Comparison of ENCODE assay signal across 12 mouse cellular contexts in genomic region chr16:75291194-75291593, GRCm38 (mm10).
A peak's percentile ranks its signal among the peaks of the same experiment; 100 is the strongest.
DNase-seq lines count a peak whose midpoint lies in the region; ATAC-seq and TF ChIP-seq lines count a peak whose summit lies in the region.
"Had no signal": no experiment of that assay in that cellular context is flagged by ENCODE, and none has a peak within 500 bp of the region (broad histone marks: within the 10 kb centered on the region; RNA-seq: fewer than 3 reads in every experiment).

No protein-coding gene starts in this region.

- H3K27me3 ChIP-seq in intestine, postnatal 0 days (replicated peaks; ENCODE audit: control insufficient read depth, insufficient read depth, low read length) = no peaks in the 10 kb centered on the region
- no peaks in the 10 kb centered on the region for H3K27me3 ChIP-seq in intestine, embryonic 16.5 days (replicated peaks; ENCODE audit: control insufficient read depth, insufficient read depth, low read length)
- no peaks in the 10 kb centered on the region for H3K27me3 ChIP-seq in midbrain, embryonic 11.5 days (ENCODE audit: control insufficient read depth, insufficient read depth, low read length)
- H3K27me3 ChIP-seq in midbrain, embryonic 16.5 days (ENCODE audit: control insufficient read depth, insufficient read depth, low read depth, low read length) = no peaks in the 10 kb centered on the region
- H3K27me3 ChIP-seq in stomach, postnatal 0 days (ENCODE audit: control insufficient read depth, insufficient read depth, low read length) = no peaks in the 10 kb centered on the region
- H3K27me3 ChIP-seq: heart, embryonic 13.5 days had no signal

- no peaks in the 10 kb centered on the region for H3K4me1 ChIP-seq in intestine, postnatal 0 days (replicated peaks; ENCODE audit: control insufficient read depth, insufficient read depth, low read length)
- no peaks in the 10 kb centered on the region for H3K4me1 ChIP-seq in intestine, embryonic 16.5 days (ENCODE audit: control insufficient read depth, insufficient read depth, low read length)
- H3K4me1 ChIP-seq in midbrain, embryonic 11.5 days (ENCODE audit: control insufficient read depth, insufficient read depth, low read length) = no peaks in the 10 kb centered on the region
- no peaks in the 10 kb centered on the region for H3K4me1 ChIP-seq in midbrain, embryonic 16.5 days (ENCODE audit: control insufficient read depth, insufficient read depth, low read length)
- no peaks in the 10 kb centered on the region for H3K4me1 ChIP-seq in stomach, postnatal 0 days (replicated peaks; ENCODE audit: control insufficient read depth, insufficient read depth)
- H3K4me1 ChIP-seq: heart, embryonic 13.5 days had no signal

- no peak overlapping the region for H3K4me3 ChIP-seq in intestine, postnatal 0 days (ENCODE audit: low read depth, low read length)
- H3K4me3 ChIP-seq in intestine, embryonic 16.5 days (ENCODE audit: low read length) = no peak overlapping the region
- H3K4me3 ChIP-seq in midbrain, embryonic 11.5 days (ENCODE audit: low read depth, low read length) = no peak overlapping the region
- no peak overlapping the region for H3K4me3 ChIP-seq in midbrain, embryonic 16.5 days (ENCODE audit: low read depth, low read length)
- H3K4me3 ChIP-seq in stomach, postnatal 0 days (ENCODE audit: low read depth, low read length) = no peak overlapping the region
- H3K4me3 ChIP-seq: heart, embryonic 13.5 days had no signal

- no peaks in the 10 kb centered on the region for H3K36me3 ChIP-seq in intestine, postnatal 0 days (ENCODE audit: control insufficient read depth, insufficient read depth)
- no peaks in the 10 kb centered on the region for H3K36me3 ChIP-seq in intestine, embryonic 16.5 days (ENCODE audit: control insufficient read depth, insufficient read depth, low read length)
- no peaks in the 10 kb centered on the region for H3K36me3 ChIP-seq in midbrain, embryonic 11.5 days (ENCODE audit: control insufficient read depth, insufficient read depth, low read length)
- H3K36me3 ChIP-seq in midbrain, embryonic 16.5 days (ENCODE audit: control insufficient read depth, insufficient read depth, low read length) = no peaks in the 10 kb centered on the region
- no peaks in the 10 kb centered on the region for H3K36me3 ChIP-seq in stomach, postnatal 0 days (ENCODE audit: control insufficient read depth, insufficient read depth, low read length)
- H3K36me3 ChIP-seq: heart, embryonic 13.5 days had no signal

- peak; percentile 62 for TF ChIP-seq CTCF in intestine, postnatal 0 days (IDR thresholded peaks at IDR 0.05; ENCODE audit: low read depth)
- TF ChIP-seq CTCF in stomach, postnatal 0 days (IDR thresholded peaks at IDR 0.05; ENCODE audit: low read depth) = peak; percentile 66

- H3K9ac ChIP-seq in intestine, postnatal 0 days (ENCODE audit: low read depth, low read length) = no peak overlapping the region
- H3K9ac ChIP-seq in intestine, embryonic 16.5 days (ENCODE audit: low read depth, low read length) = no peak overlapping the region
- H3K9ac ChIP-seq in midbrain, embryonic 11.5 days (ENCODE audit: low read length) = no peak overlapping the region
- H3K9ac ChIP-seq in midbrain, embryonic 16.5 days (ENCODE audit: low read depth, low read length) = no peak overlapping the region
- H3K9ac ChIP-seq in stomach, postnatal 0 days (ENCODE audit: low read length) = no peak overlapping the region
- H3K9ac ChIP-seq: heart, embryonic 13.5 days had no signal

- H3K9me3 ChIP-seq in intestine, postnatal 0 days (ENCODE audit: control insufficient read depth) = no peaks in the 10 kb centered on the region
- H3K9me3 ChIP-seq in intestine, embryonic 16.5 days (ENCODE audit: control insufficient read depth, low read length) = no peaks in the 10 kb centered on the region
- no peaks in the 10 kb centered on the region for H3K9me3 ChIP-seq in midbrain, embryonic 11.5 days (ENCODE audit: control insufficient read depth, low read length)
- H3K9me3 ChIP-seq in midbrain, embryonic 16.5 days (replicated peaks; ENCODE audit: control insufficient read depth, low read length, poor library complexity, severe bottlenecking) = no peaks in the 10 kb centered on the region
- H3K9me3 ChIP-seq in stomach, postnatal 0 days (ENCODE audit: control insufficient read depth, low read length) = no peaks in the 10 kb centered on the region
- H3K9me3 ChIP-seq: heart, embryonic 13.5 days had no signal

- 40% methylated on average over 4 of the region's 4 CpGs for WGBS in intestine, postnatal 0 days
- WGBS in intestine, embryonic 16.5 days = 37% methylated on average over 4 of the region's 4 CpGs
- 50% methylated on average over 4 of the region's 4 CpGs for WGBS in midbrain, embryonic 11.5 days
- WGBS in midbrain, embryonic 16.5 days = 45% methylated on average over 4 of the region's 4 CpGs
- WGBS in stomach, postnatal 0 days = 32% methylated on average over 4 of the region's 4 CpGs

- H3K4me2 ChIP-seq in intestine, postnatal 0 days (replicated peaks; ENCODE audit: low read depth) = no peak overlapping the region
- no peak overlapping the region for H3K4me2 ChIP-seq in intestine, embryonic 16.5 days (ENCODE audit: low read depth, low read length)
- no peak overlapping the region for H3K4me2 ChIP-seq in midbrain, embryonic 11.5 days
- H3K4me2 ChIP-seq in midbrain, embryonic 16.5 days (ENCODE audit: low read length) = no peak overlapping the region
- no peak overlapping the region for H3K4me2 ChIP-seq in stomach, postnatal 0 days (replicated peaks; ENCODE audit: low read depth)
- H3K4me2 ChIP-seq: heart, embryonic 13.5 days had no signal

- peak; percentile 2 to 12 for DNase-seq in cerebellum, postnatal 10 days
- no peak for DNase-seq in cerebellum, adult 9-10 months
- no peak for DNase-seq in midbrain, embryonic 11.5 days (ENCODE audit: low spot score, missing footprints)
- DNase-seq in stomach, postnatal 0 days (ENCODE audit: low spot score) = no peak
- no peak for DNase-seq in T-cell, adult 2 months (ENCODE audit: low spot score)
- DNase-seq: cerebellum, postnatal 25 days; spleen, adult 18-20 months; thymus, adult 18-20 months had no signal

- no peak for ATAC-seq in intestine, postnatal 0 days
- ATAC-seq in intestine, embryonic 16.5 days = no peak
- ATAC-seq in midbrain, embryonic 11.5 days (ENCODE audit: low FRiP score) = 0 out of 2 replicates have a peak, but pooled peaks have one; percentile 50
- no peak for ATAC-seq in midbrain, embryonic 16.5 days
- no peak for ATAC-seq in stomach, postnatal 0 days (ENCODE audit: low FRiP score, low TSS enrichment)

- TF ChIP-seq EP300 in stomach, postnatal 0 days (optimal IDR thresholded peaks at IDR 0.05) = no peak

- H3K27ac ChIP-seq in intestine, postnatal 0 days (ENCODE audit: low read depth, low read length) = no peak overlapping the region
- no peak overlapping the region for H3K27ac ChIP-seq in intestine, embryonic 16.5 days (ENCODE audit: low read length)
- H3K27ac ChIP-seq in midbrain, embryonic 11.5 days (ENCODE audit: low read depth, low read length) = no peak overlapping the region
- H3K27ac ChIP-seq in midbrain, embryonic 16.5 days (ENCODE audit: low read length) = no peak overlapping the region
- H3K27ac ChIP-seq in stomach, postnatal 0 days (replicated peaks) = no peak overlapping the region
- H3K27ac ChIP-seq: heart, embryonic 13.5 days had no signal

Comparison
In these comparisons a context has a peak if more than half of its experiments do, and no peak if none do; other contexts are left out.
1. DNase-seq: peak in cerebellum, postnatal 10 days (2 of 2); none in cerebellum, adult 9-10 months (single experiment), midbrain, embryonic 11.5 days (single experiment), stomach, postnatal 0 days (single experiment) and T-cell, adult 2 months (single experiment).